Mouse (Mus musculus): ENCODE data around the gene Add2.

- no peak for TF ChIP-seq FLI1 (IDR thresholded peaks at IDR 0.05; ENCODE audit: low read length)
- TF ChIP-seq GATA1 (IDR thresholded peaks at IDR 0.05; ENCODE audit: borderline replicate concordance, low read length), result no peak
These were observed 837 bp downstream of the Add2 start for GRCm38 (mm10) chr6:86029323-86029713.
